Mouse (Mus musculus): ENCODE measurements around the gene Klra9. TPM values are rescaled to one million over a fixed set of nuclear protein-coding genes. Genes with fewer than 3 reads are reported as not detected.
"Not testable (repeated sequence)": the region's sequence is repeated elsewhere in the genome, so short reads cannot be mapped to it uniquely, and the experiment has no call there.

Klra9 gene
- not detected in 2 replicates for polyA plus RNA-seq (2015; fragmentation: Nextera tagmentation; extraction: Ambion mirVana)

DNA sequence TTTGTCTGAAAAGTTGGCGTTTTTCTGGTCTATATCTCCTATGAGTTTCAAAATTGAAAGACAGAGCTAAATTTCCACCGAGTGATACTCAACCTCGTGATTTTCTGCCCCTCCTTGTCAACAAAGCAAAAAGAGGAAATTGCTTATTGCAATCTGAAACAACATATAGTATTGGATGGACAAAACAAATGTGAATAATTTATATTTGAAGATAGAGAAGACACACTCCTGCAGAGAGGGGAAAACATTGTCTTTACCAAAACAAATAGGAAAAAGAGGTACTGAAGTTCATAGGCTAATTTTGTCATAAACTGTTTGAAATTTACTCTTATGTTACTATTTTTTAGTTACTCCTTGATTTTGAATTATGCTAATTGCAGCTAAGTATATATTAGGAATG is at the start of gene Klra9:
Gene Klra9 (minus strand): TSS at position 101 of the 400 bp plus-strand sequence.
- H3K36me3 ChIP-seq (ENCODE audit: control insufficient read depth, insufficient read depth); H3K4me1 ChIP-seq (replicated peaks; ENCODE audit: control insufficient read depth, insufficient read depth, low read length); ATAC-seq; H3K27me3 ChIP-seq (replicated peaks; ENCODE audit: control insufficient read depth, insufficient read depth, low read length); H3K4me3 ChIP-seq (ENCODE audit: low read depth, low read length); H3K4me2 ChIP-seq (replicated peaks; ENCODE audit: low read depth); H3K9ac ChIP-seq (ENCODE audit: low read depth, low read length); H3K9me3 ChIP-seq (ENCODE audit: control insufficient read depth); H3K27ac ChIP-seq (ENCODE audit: low read depth, low read length): not testable (repeated sequence)
- WGBS = 59% methylated on average over 3 of the region's 3 CpGs

DNA sequence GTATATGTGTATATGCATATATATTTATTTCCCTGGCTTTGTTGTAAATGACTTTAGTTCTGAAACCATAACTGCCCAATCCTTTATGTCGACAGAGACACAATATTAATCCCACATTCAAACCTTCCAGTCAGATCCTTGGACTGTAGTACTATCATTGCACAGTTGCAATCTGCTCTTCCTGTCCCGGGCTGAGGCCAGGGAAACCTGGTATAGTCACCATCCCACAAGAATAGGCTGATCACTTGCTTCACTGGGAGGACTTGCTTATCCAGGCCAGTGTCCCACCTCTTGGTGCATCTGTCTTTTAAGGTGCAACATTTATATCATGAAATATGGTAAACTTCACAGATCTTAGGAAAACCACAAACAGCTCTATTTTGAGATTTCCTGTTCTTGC is 44.6 kb upstream of the Klra9 start:
- Histone ChIP-seq H3K4me2 (replicated peaks; ENCODE audit: low read depth) (no peak overlapping the region), H3K4me3 (ENCODE audit: low read depth, low read length) (no peak overlapping the region), H3K27me3 (replicated peaks; ENCODE audit: control insufficient read depth, insufficient read depth, low read length) (no peaks in the 10 kb centered on the region), H3K9ac (ENCODE audit: low read depth, low read length) (no peak overlapping the region), H3K36me3 (ENCODE audit: control insufficient read depth, insufficient read depth) (no peaks in the 10 kb centered on the region), H3K27ac (ENCODE audit: low read depth, low read length) (no peak overlapping the region), H3K4me1 (replicated peaks; ENCODE audit: control insufficient read depth, insufficient read depth, low read length) (no peaks in the 10 kb centered on the region), H3K9me3 (ENCODE audit: control insufficient read depth) (no peaks in the 10 kb centered on the region)
- 73% methylated on average over 2 of the region's 2 CpGs for WGBS
- no peak for ATAC-seq
- TF ChIP-seq CTCF (IDR thresholded peaks at IDR 0.05; ENCODE audit: low read depth) = no peak

DNA sequence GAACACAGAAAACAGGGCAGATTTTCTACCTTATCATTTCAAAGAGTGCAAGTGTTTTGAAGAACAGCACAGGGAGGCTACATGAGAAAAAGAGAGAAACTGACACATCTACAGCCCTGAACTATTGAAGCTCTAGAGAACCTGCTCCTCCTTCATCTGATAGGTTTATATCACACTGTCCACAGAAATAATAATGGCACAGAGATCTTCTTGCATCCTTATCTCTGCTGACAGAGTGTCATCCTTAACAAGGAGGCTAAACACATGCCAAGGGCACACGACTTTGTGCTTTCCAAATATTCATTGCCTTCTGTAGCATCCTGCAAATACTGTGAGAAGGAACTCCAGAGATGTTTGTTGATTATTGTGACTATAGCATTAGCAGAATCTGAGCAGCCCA is 43.7 kb upstream of the Klra9 start:
- no peaks in the 10 kb centered on the region for H3K4me1 ChIP-seq (replicated peaks; ENCODE audit: control insufficient read depth, insufficient read depth, low read length)
- no peak for ATAC-seq
- H3K4me2 ChIP-seq (replicated peaks; ENCODE audit: low read depth) = no peak overlapping the region
- H3K9ac ChIP-seq (ENCODE audit: low read depth, low read length) = no peak overlapping the region
- no peak overlapping the region for H3K4me3 ChIP-seq (ENCODE audit: low read depth, low read length)
- WGBS = 49% methylated on average over 1 of the region's 1 CpGs
- no peaks in the 10 kb centered on the region for H3K27me3 ChIP-seq (replicated peaks; ENCODE audit: control insufficient read depth, insufficient read depth, low read length)
- H3K9me3 ChIP-seq (ENCODE audit: control insufficient read depth) = no peaks in the 10 kb centered on the region
- H3K27ac ChIP-seq (ENCODE audit: low read depth, low read length) = no peak overlapping the region
- TF ChIP-seq CTCF (IDR thresholded peaks at IDR 0.05; ENCODE audit: low read depth) = no peak
- H3K36me3 ChIP-seq (ENCODE audit: control insufficient read depth, insufficient read depth) = no peaks in the 10 kb centered on the region

DNA sequence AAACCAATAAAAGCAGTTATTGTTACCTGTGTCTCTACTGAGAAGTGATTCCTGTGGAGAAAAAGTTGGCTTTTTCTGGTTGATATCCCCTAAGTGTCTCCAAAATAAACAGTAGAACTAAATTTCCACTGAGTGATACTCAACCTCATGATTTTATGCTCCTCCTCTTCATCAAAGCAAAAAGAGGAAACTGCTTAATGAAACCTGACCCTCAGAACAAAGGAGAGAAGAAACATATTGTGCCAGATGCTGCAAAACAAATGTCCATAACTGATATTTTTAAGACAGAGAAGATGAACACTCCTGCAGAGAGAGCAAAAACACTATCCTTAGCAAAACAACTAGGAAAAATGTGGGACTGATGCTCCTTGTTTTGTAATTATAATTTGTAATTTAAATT is 40.3 kb upstream of the Klra9 start, which contains the start of gene Klra7:
Gene Klra7 (minus strand): TSS at position 101 of the 400 bp plus-strand sequence.
- Histone ChIP-seq H3K27ac (ENCODE audit: low read depth, low read length) (no peak within 1 kb of the TSS), H3K4me2 (replicated peaks; ENCODE audit: low read depth) (no peak within 1 kb of the TSS)
- no peak for ATAC-seq

DNA sequence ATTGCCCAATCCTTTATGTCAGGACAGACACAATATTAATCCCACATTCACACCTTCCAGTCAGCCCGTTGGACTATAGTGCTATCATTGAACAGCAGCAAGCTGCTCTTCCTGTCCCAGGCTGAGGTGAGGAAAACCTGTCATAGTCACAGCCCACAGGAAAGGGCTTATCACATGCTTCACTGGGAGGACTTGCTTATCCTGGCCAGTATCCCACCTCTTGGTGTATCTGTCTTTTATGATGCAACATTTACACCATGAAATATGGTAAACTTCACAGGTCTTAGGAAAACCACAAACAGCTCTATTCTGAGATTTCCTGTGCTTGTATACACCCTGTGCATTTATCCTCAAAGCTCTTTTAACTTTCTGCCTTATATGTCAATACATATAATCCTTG is 4.5 kb upstream of the Klra9 start:
- H3K27me3 ChIP-seq (replicated peaks; ENCODE audit: control insufficient read depth, insufficient read depth, low read length); H3K4me2 ChIP-seq (replicated peaks; ENCODE audit: low read depth); ATAC-seq; H3K4me1 ChIP-seq (replicated peaks; ENCODE audit: control insufficient read depth, insufficient read depth, low read length); H3K9me3 ChIP-seq (ENCODE audit: control insufficient read depth); H3K27ac ChIP-seq (ENCODE audit: low read depth, low read length); H3K4me3 ChIP-seq (ENCODE audit: low read depth, low read length); H3K9ac ChIP-seq (ENCODE audit: low read depth, low read length); H3K36me3 ChIP-seq (ENCODE audit: control insufficient read depth, insufficient read depth): not testable (repeated sequence)
- 85% methylated on average over 1 of the region's 1 CpGs for WGBS

More for the DNA sequence above, 40.3 kb upstream of the Klra9 start, which contains the start of gene Klra7:
- no peaks in the 10 kb centered on the region for H3K4me1 ChIP-seq (replicated peaks; ENCODE audit: control insufficient read depth, insufficient read depth, low read length)
- H3K9me3 ChIP-seq (ENCODE audit: control insufficient read depth) = no peaks in the 10 kb centered on the region
- no peaks in the 10 kb centered on the region for H3K36me3 ChIP-seq (ENCODE audit: control insufficient read depth, insufficient read depth)
- no peak within 1 kb of the TSS for H3K4me3 ChIP-seq (ENCODE audit: low read depth, low read length)
- no peak within 1 kb of the TSS for H3K9ac ChIP-seq (ENCODE audit: low read depth, low read length)
- TF ChIP-seq CTCF (IDR thresholded peaks at IDR 0.05; ENCODE audit: low read depth) = no peak
- no peaks in the 10 kb centered on the region for H3K27me3 ChIP-seq (replicated peaks; ENCODE audit: control insufficient read depth, insufficient read depth, low read length)

DNA sequence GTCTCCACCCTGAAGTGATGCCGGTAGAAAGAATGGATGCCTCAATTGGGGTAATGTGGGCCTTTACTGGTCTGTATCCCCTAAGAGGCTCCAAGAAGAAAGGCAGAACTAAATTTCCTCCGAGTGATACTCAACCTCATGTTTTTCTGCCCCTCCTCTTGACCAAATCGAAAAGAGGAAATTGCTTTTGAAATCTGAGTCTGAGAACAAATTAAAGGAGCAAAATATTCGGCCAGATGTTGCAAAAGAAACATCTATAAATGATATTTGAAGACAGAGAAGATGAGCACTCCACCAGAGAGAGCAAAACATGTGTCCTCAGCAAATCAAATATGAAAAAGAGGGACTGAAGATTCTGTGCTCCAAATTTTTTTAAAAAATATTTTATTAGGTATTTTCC is 63.1 kb downstream of the Klra9 start, which contains the start of gene Klra8:
Gene Klra8 (minus strand): TSS at position 101 of the 400 bp plus-strand sequence.
- not testable (repeated sequence) for ATAC-seq; H3K4me3 ChIP-seq (ENCODE audit: low read depth, low read length); H3K36me3 ChIP-seq (ENCODE audit: control insufficient read depth, insufficient read depth); H3K9me3 ChIP-seq (ENCODE audit: control insufficient read depth); H3K4me1 ChIP-seq (replicated peaks; ENCODE audit: control insufficient read depth, insufficient read depth, low read length); H3K27me3 ChIP-seq (replicated peaks; ENCODE audit: control insufficient read depth, insufficient read depth, low read length); H3K27ac ChIP-seq (ENCODE audit: low read depth, low read length); H3K9ac ChIP-seq (ENCODE audit: low read depth, low read length); H3K4me2 ChIP-seq (replicated peaks; ENCODE audit: low read depth)
- WGBS = 67% methylated on average over 4 of the region's 4 CpGs

Other genes starting within 250 kb of the Klra9 start
- not detected in 2 replicates for gene Klra6, start 166.2 kb downstream of the Klra9 start, polyA plus RNA-seq (2015; fragmentation: Nextera tagmentation; extraction: Ambion mirVana)
- gene Klra4, start 125.8 kb downstream of the Klra9 start, polyA plus RNA-seq (2015; fragmentation: Nextera tagmentation; extraction: Ambion mirVana) = not detected in 2 replicates
- gene Klra8, start 63.2 kb downstream of the Klra9 start, polyA plus RNA-seq (2015; fragmentation: Nextera tagmentation; extraction: Ambion mirVana) = not detected in 2 replicates
- not detected in 2 replicates for gene Klra7, start 40.2 kb upstream of the Klra9 start, polyA plus RNA-seq (2015; fragmentation: Nextera tagmentation; extraction: Ambion mirVana)
- not detected in 2 replicates for gene Klra10, start 88.8 kb upstream of the Klra9 start, polyA plus RNA-seq (2015; fragmentation: Nextera tagmentation; extraction: Ambion mirVana)
- gene Klra3, start 144.5 kb upstream of the Klra9 start, polyA plus RNA-seq (2015; fragmentation: Nextera tagmentation; extraction: Ambion mirVana) = not detected in 2 replicates
- gene Klra1, start 193.8 kb upstream of the Klra9 start, polyA plus RNA-seq (2015; fragmentation: Nextera tagmentation; extraction: Ambion mirVana) = not detected in 2 replicates